Mouse (Mus musculus): ENCODE data around the gene Myo1c.

DNA sequence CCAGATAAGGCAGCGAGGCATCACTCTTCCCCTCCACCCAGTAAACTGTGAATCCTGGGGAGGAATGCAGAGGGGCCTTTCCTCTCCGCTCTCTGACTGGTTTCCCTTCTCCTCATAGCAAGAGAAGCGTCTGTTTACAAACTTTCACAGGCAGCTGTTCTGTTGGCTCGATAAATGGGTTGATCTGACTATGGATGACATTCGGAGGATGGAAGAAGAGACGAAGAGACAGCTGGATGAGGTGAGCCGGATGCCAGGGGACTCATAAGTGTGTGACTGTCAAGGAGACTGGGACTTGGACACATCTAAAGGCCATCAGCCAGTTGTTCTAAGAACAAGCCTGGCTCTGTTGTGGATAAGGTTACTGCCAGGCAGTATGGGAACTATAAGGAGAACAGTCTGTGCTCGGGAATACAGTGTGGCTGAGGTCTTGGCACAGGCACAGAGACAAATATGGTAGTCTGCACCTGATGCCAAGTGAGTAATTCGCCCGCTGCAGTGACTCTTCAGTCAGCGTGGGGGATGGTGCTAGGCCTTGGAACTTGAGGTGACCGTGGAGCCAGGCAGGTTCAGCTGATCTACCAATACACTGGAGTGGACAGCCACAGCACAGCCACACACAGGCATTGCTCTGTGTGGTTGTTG, 30.0 kb upstream of the Myo1c start:
- TF ChIP-seq POLR2A (IDR thresholded peaks at IDR 0.05; ENCODE audit: borderline replicate concordance, extremely low read depth, insufficient read depth, insufficient read length, poor library complexity, severe bottlenecking), result no peak
- TF ChIP-seq CTCF (IDR thresholded peaks at IDR 0.05; ENCODE audit: borderline replicate concordance, extremely low read depth, insufficient read depth, insufficient read length), result no peak
